Mouse (Mus musculus) lung, postnatal 4 days (tissue): ENCODE measurements around the gene Mtx1.

Experiments used
- DNase-seq, 2 experiments: peaks; one replicate each; pipeline ENCODE4 v3.0.0; 2021

The Mtx1 gene

GRCm38 (mm10) chr3:89213803-89214530, 12.9 kb downstream of the Mtx1 start:
- peak; percentile 94 to 97 for DNase-seq

GRCm38 (mm10) chr3:89210731-89211130, 16.2 kb downstream of the Mtx1 start:
- peak in 1 of 2 experiments; percentile 56 for DNase-seq

GRCm38 (mm10) chr3:89210162-89210561, 16.7 kb downstream of the Mtx1 start:
- peak in 1 of 2 experiments; percentile 35 for DNase-seq

GRCm38 (mm10) chr3:89209731-89210130, 17.2 kb downstream of the Mtx1 start:
- peak in 1 of 2 experiments; percentile 22 for DNase-seq

GRCm38 (mm10) chr3:89208736-89209135, 18.2 kb downstream of the Mtx1 start:
- peak in 1 of 2 experiments; percentile 20 for DNase-seq

GRCm38 (mm10) chr3:89208075-89208657, 18.7 kb downstream of the Mtx1 start:
- peak in 1 of 2 experiments; percentile 20 for DNase-seq

GRCm38 (mm10) chr3:89206695-89207094, 20.2 kb downstream of the Mtx1 start:
- DNase-seq, result no peak

GRCm38 (mm10) chr3:89206079-89206478, 20.8 kb downstream of the Mtx1 start:
- DNase-seq, result no peak

- DNase-seq, result no peak
Measured at GRCm38 (mm10) chr3:89203142-89203514, 23.8 kb downstream of the Mtx1 start.

GRCm38 (mm10) chr3:89202253-89203141, 24.4 kb downstream of the Mtx1 start, which contains the start of gene Gba:
TSS of gene Gba (plus strand) at chr3:89202928.
- DNase-seq, result peak; percentile 78 to 90

GRCm38 (mm10) chr3:89199839-89200238, 27.0 kb downstream of the Mtx1 start:
- DNase-seq, result no peak

GRCm38 (mm10) chr3:89195979-89196877, 30.7 kb downstream of the Mtx1 start:
- DNase-seq, result peak; percentile 92 to 95

GRCm38 (mm10) chr3:89193853-89194252, 33.0 kb downstream of the Mtx1 start:
- peak in 1 of 2 experiments; percentile 44 for DNase-seq

- DNase-seq, result no peak
Measured at GRCm38 (mm10) chr3:89193351-89193750, 33.5 kb downstream of the Mtx1 start.

GRCm38 (mm10) chr3:89190436-89190835, 36.5 kb downstream of the Mtx1 start:
- no peak for DNase-seq

- no peak for DNase-seq
Measured at GRCm38 (mm10) chr3:89188478-89188875, 38.4 kb downstream of the Mtx1 start.

GRCm38 (mm10) chr3:89187690-89188477, 39.0 kb downstream of the Mtx1 start:
- no peak for DNase-seq

- no peak for DNase-seq
Measured at GRCm38 (mm10) chr3:89187197-89187596, 39.7 kb downstream of the Mtx1 start.

- no peak for DNase-seq
Measured at GRCm38 (mm10) chr3:89183959-89184315, 43.0 kb downstream of the Mtx1 start.

- peak; percentile 86 to 89 for DNase-seq
Measured at GRCm38 (mm10) chr3:89183058-89183958, 43.6 kb downstream of the Mtx1 start, which contains the start of gene Fam189b. TSS of gene Fam189b (plus strand) at chr3:89183143.
